Mouse (Mus musculus): ENCODE measurements at regions not wholly inside any gene's neighbourhood (a gene's known extent, or its start where the extent isn't known, plus 50 kb on each side); places are given as distances from the start of the nearest gene placed in this dataset.
"Not testable (repeated sequence)": the region's sequence is repeated elsewhere in the genome, so short reads cannot be mapped to it uniquely, and the experiment has no call there.

- peak; percentile 86 for DNase-seq (ENCODE audit: low spot score)
These were observed 54.0 kb upstream of the Usp47 start for GRCm38 (mm10) chr7:111969198-111969887.

GRCm38 (mm10) chr7:111968261-111968660 is 55.0 kb upstream of the Usp47 start:
- DNase-seq (ENCODE audit: low spot score) = peak; percentile 52

DNA sequence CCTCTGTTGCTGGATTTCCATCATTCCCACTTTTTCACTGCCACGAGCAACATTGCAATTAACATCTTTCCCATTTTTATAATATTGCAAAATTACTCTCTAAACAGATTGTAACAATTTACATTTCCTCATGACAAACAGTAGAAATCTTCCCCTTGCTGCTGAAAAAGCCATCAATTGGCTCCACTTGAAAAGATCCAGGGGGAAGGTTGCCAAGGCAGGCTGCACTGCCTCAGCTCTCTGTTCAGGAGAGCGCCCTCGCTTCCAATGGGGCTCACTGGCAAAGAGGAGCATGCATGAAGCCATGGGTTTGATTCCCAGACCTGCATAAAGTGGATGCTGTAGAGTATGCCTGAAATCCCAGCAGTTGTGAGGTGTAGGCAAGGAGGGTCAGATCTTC is 56.6 kb upstream of the Usp47 start:
- DNase-seq (ENCODE audit: low spot score) = no peak

DNA sequence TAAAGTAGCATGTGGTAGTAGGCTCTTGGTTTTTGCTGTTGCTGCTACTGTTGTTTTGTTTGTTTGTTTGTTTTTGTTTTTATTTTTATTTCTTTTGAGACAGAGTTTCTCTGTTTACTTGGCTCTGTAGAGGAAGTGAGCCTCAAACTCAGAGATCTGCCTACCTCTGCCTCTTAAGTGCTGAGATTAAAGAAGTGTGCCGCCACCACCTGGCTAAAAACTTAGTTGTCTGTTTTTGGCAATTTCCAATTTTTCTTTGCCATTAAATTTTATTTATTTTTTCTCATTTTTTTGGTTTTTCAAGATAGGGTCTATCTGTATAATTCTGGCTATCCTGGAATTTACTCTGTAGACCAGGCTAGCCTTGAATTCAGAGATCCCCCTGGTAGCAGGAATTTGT is 59.3 kb upstream of the Usp47 start:
- no peak for DNase-seq (ENCODE audit: low spot score)

DNA sequence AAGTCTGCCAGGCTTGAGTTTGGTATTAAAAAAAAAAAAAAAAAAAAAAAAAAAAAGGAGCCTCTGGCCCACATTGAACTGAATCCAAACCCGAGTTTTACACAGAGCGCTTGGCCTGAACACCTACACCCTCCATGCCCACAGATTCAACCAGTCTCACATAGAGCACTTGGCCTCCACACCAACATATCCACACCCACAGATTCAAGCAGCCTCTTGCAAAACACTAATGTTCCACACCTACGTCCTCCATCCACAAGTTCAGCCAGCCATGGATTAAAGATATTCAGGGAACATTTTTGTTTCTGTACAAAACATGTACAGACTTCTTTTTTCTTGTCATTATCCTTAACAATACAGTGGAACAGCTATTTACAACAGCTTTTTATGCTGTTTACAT is 63.3 kb upstream of the Usp47 start:
- no peak for DNase-seq (ENCODE audit: low spot score)

- no peak for DNase-seq (ENCODE audit: low spot score)
These were observed 66.6 kb upstream of the Usp47 start for GRCm38 (mm10) chr7:111956671-111957070.

DNA sequence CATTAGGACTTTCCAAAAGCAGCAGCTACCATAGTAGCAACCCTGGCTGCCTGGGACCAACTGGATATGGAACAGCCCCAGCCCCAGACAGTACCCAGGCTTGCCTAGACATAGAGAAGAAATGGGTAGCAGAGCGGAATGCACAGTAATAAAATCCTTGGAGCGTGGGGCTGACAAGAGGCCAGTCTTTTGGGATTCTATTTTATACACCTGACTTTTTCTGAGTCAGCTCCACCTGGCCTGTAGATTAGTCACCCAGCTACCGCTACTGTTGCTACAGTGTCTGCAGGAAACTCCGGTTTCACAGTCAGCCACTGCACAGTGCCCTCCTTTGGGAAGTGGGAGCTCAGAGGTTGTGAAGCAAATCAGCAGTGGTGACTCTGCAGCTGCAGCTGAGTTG is 83.7 kb upstream of the Usp47 start:
- no peak for DNase-seq (ENCODE audit: low spot score)

GRCm38 (mm10) chr7:111937547-111937946 is 85.8 kb upstream of the Usp47 start:
- DNase-seq (ENCODE audit: low spot score) = no peak

DNA sequence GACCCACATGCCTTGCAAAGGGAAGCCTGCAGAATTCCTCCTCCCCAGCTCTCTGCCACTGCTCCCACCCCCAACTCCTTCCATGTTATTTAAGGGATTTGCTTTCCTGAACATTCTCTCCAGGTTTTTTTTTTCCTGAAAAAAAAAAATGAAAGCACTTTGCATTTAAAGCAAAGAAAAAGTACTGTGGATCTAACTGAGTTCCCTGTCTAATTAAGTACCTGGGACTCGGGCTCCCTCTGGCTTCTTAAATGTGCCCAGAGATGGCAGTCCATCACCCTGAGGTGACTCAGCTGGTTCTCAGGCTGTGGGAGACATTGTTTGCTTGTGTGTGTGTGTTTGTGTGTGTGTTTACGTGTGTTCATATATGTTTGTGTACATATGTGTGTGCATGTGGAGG is 86.2 kb upstream of the Usp47 start:
- DNase-seq (ENCODE audit: low spot score) = no peak

DNA sequence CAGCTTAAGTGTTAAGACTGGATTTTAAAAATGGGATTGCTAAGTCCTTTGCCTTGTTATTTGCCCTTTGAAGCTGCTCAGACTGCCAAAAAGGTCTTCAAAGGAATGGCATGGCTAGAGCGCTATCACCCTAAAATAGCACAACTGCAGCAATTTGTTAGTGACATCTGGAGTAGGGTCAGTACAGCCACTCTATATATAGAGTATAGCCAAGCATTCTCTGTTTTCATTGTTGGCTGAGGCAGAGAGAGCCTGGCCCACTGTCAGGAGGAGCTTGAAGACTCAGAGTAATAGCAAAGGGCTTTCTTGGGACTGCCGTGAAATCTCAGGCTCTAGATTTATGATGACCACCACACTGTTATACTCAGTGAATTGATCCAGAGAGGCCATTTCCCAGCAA is 90.6 kb upstream of the Usp47 start:
- no peak for DNase-seq (ENCODE audit: low spot score)

DNA sequence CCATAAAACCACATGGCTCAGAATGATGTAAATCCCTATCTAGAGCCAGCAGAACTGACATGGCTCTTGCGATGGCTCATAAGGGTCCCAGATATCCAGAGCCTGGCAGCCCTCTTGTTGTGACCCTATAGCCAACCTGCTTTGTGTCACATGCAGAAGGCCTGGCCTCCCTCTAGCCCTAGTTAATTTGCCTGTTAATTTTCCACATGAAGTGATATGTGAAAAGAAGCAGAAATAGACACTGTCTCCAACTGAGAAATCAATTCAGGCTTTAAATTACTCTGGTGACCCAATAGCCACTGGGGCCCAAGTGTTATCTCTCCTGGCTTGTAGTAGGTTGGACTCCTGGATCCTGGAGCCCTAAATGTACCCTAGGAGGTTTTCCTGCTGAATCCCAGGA is 103.3 kb upstream of the Usp47 start:
- peak; percentile 56 for DNase-seq (ENCODE audit: low spot score)

- DNase-seq (ENCODE audit: low spot score) = no peak
These were observed 119.5 kb upstream of the Usp47 start for GRCm38 (mm10) chr7:111903741-111904231.

DNA sequence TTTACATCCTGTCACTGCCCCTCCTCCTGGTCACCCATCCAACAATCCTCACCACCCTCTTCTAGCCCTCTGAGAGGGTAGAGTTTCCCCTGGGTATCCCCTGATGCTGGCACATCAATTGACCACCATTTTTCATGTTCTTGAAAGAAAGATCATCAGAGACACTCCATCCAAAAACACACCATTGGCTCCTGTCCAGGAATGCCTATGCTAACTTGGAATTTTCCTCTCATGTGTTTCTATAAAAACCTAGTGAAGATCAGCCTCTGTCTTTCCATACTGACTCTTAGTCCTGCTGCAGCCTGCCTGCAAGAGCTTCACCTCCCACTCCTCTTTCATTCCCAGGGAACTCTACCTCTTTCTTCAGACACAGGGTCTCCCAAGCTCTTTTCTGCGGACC is 117.2 kb upstream of the Galnt18 start:
- DNase-seq (ENCODE audit: low spot score) = no peak

GRCm38 (mm10) chr7:111896255-111896654 is 116.5 kb upstream of the Galnt18 start:
- peak; percentile 70 for DNase-seq (ENCODE audit: low spot score)

DNA sequence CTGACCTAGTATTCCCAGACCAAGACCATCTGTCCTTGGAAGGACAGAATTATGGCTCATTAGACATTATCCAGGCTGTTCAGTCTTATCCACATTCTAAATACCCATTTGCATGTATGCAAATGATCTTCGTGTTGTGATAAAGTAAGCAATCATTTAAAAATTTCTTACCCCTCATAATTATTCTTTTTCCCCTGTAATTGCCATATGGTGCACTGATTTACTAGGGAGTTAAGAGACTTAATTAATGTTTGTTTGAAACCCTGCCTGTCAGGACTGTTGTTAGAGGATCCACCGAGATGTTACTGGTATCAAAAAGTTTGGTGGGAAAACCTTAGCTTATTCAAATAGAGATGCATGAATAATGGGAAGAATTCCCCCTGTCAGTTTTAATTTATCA is 103.2 kb upstream of the Galnt18 start:
- DNase-seq (ENCODE audit: low spot score) = no peak

- no peak for DNase-seq (ENCODE audit: low spot score)
These were observed 100.4 kb upstream of the Galnt18 start for GRCm38 (mm10) chr7:111880067-111880675.

DNA sequence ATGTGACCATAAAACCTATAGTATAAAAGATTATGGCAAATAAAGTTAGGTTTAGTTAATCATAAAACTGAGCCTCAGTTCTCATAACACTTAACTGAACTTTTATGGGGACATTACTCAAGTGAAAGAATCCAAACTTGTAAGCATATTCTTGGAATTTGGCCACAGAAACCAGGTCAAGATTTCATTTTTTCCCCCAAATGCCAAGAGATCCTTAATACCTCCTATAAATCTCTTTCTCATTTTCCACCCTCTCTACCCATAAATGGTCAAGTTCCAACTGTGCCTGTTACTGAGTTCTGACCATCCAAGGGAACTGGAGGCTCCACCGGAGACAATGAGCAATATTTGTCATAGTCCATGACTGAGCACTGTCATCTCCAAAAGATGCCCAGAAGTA is 97.8 kb upstream of the Galnt18 start:
- DNase-seq (ENCODE audit: low spot score) = no peak

GRCm38 (mm10) chr7:111875949-111876348 is 96.2 kb upstream of the Galnt18 start:
- no peak for DNase-seq (ENCODE audit: low spot score)

DNA sequence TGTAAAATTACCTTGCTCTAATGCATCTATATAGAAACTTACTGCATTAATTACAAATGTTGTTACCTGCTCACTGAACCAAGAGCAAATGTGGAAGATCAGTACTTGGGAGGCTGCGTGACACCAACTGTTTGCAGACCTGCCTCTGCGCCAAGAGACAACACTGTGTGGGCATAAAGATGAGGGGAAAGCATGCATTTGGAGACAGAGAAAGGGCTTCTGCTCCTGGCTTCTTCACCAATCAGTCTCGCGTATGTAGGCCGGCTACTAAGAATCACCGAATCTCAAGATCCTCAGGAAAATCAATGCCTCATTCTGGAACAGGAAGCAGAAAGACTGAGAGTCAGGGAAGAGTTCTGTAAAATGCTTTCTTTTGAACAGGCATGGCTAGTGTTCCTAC is 89.6 kb upstream of the Galnt18 start:
- no peak for DNase-seq (ENCODE audit: low spot score)

DNA sequence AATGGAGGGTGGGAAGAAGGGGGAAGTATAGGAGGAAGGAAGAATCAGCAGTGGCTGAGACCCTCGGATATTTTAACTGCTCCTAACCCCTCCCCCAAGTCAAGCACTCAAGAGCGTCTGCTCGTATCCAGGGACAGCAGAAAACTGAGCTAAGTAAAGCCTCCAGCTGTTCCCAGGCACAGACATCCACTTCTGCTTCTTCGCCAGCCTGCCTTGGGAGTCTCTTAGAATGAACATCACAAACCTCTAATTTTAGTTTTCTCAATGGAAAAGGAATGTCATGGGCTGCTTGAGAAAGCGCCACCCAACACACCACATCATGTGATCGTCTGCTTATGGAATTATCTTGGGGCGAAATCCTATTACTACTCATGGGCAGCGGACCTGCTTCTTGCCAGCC is 83.3 kb upstream of the Galnt18 start:
- no peak for DNase-seq (ENCODE audit: low spot score)

DNA sequence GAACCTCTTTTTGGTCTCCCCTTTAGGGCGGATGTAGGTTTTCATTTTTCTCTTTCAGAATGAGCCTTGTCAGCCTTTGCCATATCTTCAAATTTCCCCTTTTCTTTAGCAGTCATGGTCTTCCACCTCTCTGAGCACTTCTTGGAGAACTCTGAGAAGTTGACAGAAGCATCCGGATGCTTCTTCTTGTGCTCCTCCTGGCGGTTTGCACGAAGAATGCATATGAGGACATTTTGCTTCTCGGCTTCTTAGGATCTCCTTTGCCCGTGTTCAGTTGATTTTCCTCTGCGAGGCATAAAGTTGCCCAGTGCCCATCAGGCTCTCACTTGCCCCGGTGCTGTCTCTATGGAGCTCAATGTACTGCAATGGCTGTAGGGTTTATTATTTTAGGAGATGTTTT is 78.5 kb upstream of the Galnt18 start:
- not testable (repeated sequence) for DNase-seq (ENCODE audit: low spot score)

GRCm38 (mm10) chr7:111856977-111857376 is 77.2 kb upstream of the Galnt18 start:
- DNase-seq (ENCODE audit: low spot score) = no peak

- DNase-seq (ENCODE audit: low spot score) = no peak
These were observed 75.5 kb upstream of the Galnt18 start for GRCm38 (mm10) chr7:111855309-111855708.

GRCm38 (mm10) chr7:111846417-111846816 is 66.6 kb upstream of the Galnt18 start:
- no peak for DNase-seq (ENCODE audit: low spot score)
